Mouse (Mus musculus): ENCODE results near the gene Hoxa1.

GRCm38 (mm10) chr6:52173648-52174047, 15.5 kb upstream of the Hoxa1 start:
- no peak for TF ChIP-seq POLR2A (IDR thresholded peaks at IDR 0.05; ENCODE audit: borderline replicate concordance, extremely low read depth, insufficient read depth, insufficient read length, poor library complexity, severe bottlenecking)
- no peak for TF ChIP-seq CTCF (IDR thresholded peaks at IDR 0.05; ENCODE audit: borderline replicate concordance, extremely low read depth, insufficient read depth, insufficient read length)

Data from brain, embryonic 14.5 days (tissue).